Mouse (Mus musculus) spleen, adult 2 months (tissue): Measurements from ENCODE around the gene Ccdc63.

ENCODE experiments used
- CTCF ChIP-seq: fragments of 200-500 bp; IDR thresholded peaks from 2 replicates; pipeline ENCODE4 v1.5.1; 2011; ENCODE audit warnings: mild to moderate bottlenecking, inconsistent platforms; ENCODE audit not compliant: insufficient read depth, insufficient read length, insufficient replicate concordance; ENCODE audit errors: extremely low read depth
- POLR2A ChIP-seq: fragments of 200-500 bp; IDR thresholded peaks from 2 replicates; pipeline ENCODE4 v1.6.1; 2011; ENCODE audit warnings: low read depth, low read length, inconsistent platforms

DNA sequence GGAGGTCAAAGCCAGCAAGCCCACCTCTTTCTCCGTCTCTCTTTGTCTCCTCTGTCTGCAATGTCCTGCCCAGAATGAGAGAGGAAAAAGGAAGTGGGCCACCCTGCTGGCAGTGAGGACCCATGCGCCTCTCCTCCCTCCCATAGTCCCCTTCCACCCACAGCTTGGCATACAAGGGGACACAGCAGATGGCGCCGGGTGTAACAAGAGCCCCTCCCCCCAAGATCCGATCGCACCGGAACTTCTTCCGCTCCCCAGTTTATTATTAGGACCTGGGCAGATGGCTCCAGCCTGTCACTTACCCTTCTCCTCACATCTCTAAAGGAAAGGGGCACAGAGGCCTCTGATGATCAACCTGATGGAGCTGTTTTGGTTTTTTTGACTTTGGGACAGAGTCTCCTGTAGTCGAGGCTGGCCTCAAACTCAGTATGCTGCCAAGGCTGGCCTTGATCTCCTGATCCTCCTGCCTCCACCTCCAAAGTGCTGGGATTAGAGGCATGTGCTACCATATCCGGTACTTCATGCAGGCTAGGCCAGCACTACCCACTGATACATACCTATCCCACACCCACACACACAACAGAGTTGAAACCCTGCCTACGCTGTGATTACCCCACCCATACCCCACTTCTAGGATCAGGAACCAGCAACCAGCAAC, 10.2 kb downstream of the Ccdc63 start:
- no peak for TF ChIP-seq CTCF
- TF ChIP-seq POLR2A: no peak
